Mouse (Mus musculus): Measurements from ENCODE around the gene Birc3. TPM values are rescaled to one million over a fixed set of nuclear protein-coding genes. Genes with fewer than 3 reads are reported as not detected.

Gene Birc3
- total and polyA plus RNA-seq, 3 experiments, result 11.6 to 26.5 TPM; not detected in 1

DNA sequence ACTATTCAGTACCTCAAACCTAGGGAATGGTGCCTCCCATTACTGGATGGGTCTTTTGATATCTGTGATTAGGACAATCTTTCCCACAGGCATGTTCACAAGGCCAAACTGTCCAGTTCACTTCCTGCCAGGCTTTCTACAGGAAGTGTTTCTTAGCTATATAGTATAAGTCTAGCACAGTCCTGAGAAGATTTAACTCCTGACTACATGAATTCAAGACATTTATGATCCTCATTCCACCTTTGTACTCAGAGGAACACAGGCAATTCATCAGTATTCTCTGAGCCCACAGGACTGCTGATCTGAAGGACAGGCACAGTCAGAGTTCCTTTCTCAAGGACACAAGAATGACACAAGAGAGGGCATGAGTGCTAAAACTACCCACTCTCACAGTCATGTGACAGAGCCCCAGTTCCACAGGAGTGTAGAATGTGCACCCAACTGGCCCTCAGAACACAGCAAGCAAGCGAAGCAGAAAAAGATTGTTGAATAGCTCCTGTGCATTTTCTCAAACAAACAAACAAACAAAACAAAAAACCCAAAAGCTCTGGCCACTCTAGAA lies 9.4 kb upstream of the Birc3 start:
- no peak for TF ChIP-seq POLR2AphosphoS2 (IDR thresholded peaks at IDR 0.05; ENCODE audit: low read length)
- no peak for TF ChIP-seq JUND (IDR thresholded peaks at IDR 0.05; ENCODE audit: low read depth, low read length)
- TF ChIP-seq TCF12 (IDR thresholded peaks at IDR 0.05; ENCODE audit: low read depth, low read length), result no peak
- TF ChIP-seq CHD1 (IDR thresholded peaks at IDR 0.05; ENCODE audit: low read depth, low read length), result no peak
- no peak for TF ChIP-seq POLR2A (IDR thresholded peaks at IDR 0.05; ENCODE audit: control insufficient read depth in 1 of 2, insufficient read depth in 1 of 2, low read depth in 1 of 2, low read length in 2 of 2, poor library complexity in 1 of 2)
- TF ChIP-seq ELF1 (IDR thresholded peaks at IDR 0.05; ENCODE audit: low read depth, low read length), result no peak
- TF ChIP-seq NRF1 (IDR thresholded peaks at IDR 0.05; ENCODE audit: insufficient read depth, low read depth, low read length, poor library complexity, severe bottlenecking), result no peak
- no peak for TF ChIP-seq MYB (IDR thresholded peaks at IDR 0.05; ENCODE audit: low read depth, low read length)
- no peak for TF ChIP-seq ZKSCAN1 (IDR thresholded peaks at IDR 0.05; ENCODE audit: low read depth, low read length)
- TF ChIP-seq MAX (IDR thresholded peaks at IDR 0.05; ENCODE audit: low read length), result no peak
- no peak for TF ChIP-seq CTCF (IDR thresholded peaks at IDR 0.05 in 2 of 3, conservative IDR thresholded peaks at IDR 0.05 in 1 of 3; ENCODE audit: control insufficient read depth in 1 of 3, insufficient read depth in 1 of 3, low read depth in 2 of 3, low read length in 3 of 3, poor library complexity in 1 of 3, severe bottlenecking in 1 of 3)
- no peak for TF ChIP-seq ZC3H11A (IDR thresholded peaks at IDR 0.05; ENCODE audit: low read depth, low read length)
- no peak for TF ChIP-seq USF1 (IDR thresholded peaks at IDR 0.05; ENCODE audit: low read depth, low read length)
- no peak for TF ChIP-seq SIN3A (IDR thresholded peaks at IDR 0.05; ENCODE audit: low read length)
- no peak for TF ChIP-seq BHLHE40 (IDR thresholded peaks at IDR 0.05; ENCODE audit: borderline replicate concordance, low read depth, low read length)
- TF ChIP-seq GABPA (IDR thresholded peaks at IDR 0.05; ENCODE audit: low read depth, low read length), result no peak
- Histone ChIP-seq H3K79me2 (ENCODE audit: control insufficient read depth, insufficient read depth, low read length, poor library complexity) (no peaks in the 10 kb centered on the region), H3K36me3 (ENCODE audit: control insufficient read depth in 1 of 2, insufficient read depth in 2 of 2, low read length in 2 of 2) (no peaks in the 10 kb centered on the region), H3K9ac (ENCODE audit: control insufficient read depth, low read depth, low read length, poor library complexity, severe bottlenecking) (no peak overlapping the region), H3K9me3 (replicated peaks; ENCODE audit: insufficient read depth, low read length) (no peaks in the 10 kb centered on the region), H3K27me3 (ENCODE audit: control insufficient read depth in 1 of 2, insufficient read depth in 2 of 2, low read length in 2 of 2) (peaks cover 2 to 4% of the 10 kb centered on the region in 2 experiments; a peak in 2 of 4 replicates), H3K4me1 (ENCODE audit: control insufficient read depth in 1 of 2, insufficient read depth in 2 of 2, low read length in 2 of 2) (no peaks in the 10 kb centered on the region), H3K4me3 (ENCODE audit: control insufficient read depth in 1 of 2, insufficient read depth in 1 of 2, low read depth in 2 of 2, low read length in 2 of 2) (no peak overlapping the region), H3K27ac (ENCODE audit: control insufficient read depth, low read depth, low read length) (no peak overlapping the region)
- no peak for DNase-seq (ENCODE audit: low read depth, low spot score)

DNA sequence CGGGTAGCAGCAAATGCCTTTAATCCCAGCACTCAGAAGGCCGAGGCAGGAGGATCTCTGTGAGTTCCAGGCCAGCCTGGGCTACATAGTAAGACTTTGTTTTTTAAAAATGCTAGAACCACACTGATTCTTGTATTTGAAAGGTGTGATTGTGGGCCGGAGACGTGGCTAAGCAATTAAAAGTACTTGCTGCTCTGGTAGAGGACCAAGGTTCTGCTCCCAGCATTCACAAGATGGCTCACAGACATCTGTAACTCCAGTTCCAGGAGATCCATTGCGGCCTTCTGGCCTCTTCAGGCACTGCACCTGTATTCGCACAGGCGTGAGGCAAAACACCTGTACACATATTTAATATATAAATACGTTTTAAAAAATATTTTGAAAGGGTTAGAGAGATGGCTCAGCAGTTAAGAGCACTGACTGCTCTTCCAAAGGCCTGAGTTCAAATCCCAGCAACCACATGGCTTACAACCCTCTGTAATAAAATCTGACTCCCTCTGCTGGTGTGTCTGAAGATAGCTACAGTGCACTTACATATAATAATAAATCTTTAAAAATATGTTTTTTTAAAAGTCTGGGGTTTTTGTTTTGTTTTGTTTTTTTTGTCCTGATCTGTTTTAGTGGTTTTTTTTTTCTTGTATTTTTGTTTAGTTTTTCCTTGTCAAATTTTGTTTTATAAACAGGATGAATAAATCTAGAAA lies 675 bp upstream of the Birc3 start:
- Histone ChIP-seq H3K79me2 (ENCODE audit: control insufficient read depth, insufficient read depth, low read length, poor library complexity) (peaks cover 8% of the 10 kb centered on the region), H3K9me3 (replicated peaks; ENCODE audit: insufficient read depth, low read length) (no peaks in the 10 kb centered on the region), H3K9ac (ENCODE audit: control insufficient read depth, low read depth, low read length, poor library complexity, severe bottlenecking) (peak overlapping the region; percentile 92), H3K27me3 (ENCODE audit: control insufficient read depth in 1 of 2, insufficient read depth in 2 of 2, low read length in 2 of 2) (0 out of 4 replicates have a peak, but pooled peaks cover 0 to 2% of the 10 kb centered on the region in 2 experiments), H3K4me1 (ENCODE audit: control insufficient read depth in 1 of 2, insufficient read depth in 2 of 2, low read length in 2 of 2) (peaks cover 3 to 23% of the 10 kb centered on the region in 2 experiments), H3K36me3 (ENCODE audit: control insufficient read depth in 1 of 2, insufficient read depth in 2 of 2, low read length in 2 of 2) (peaks cover 0 to 12% of the 10 kb centered on the region in 2 experiments; a peak in 2 of 4 replicates), H3K27ac (ENCODE audit: control insufficient read depth, low read depth, low read length) (peak overlapping the region; percentile 79), H3K4me3 (ENCODE audit: control insufficient read depth in 1 of 2, insufficient read depth in 1 of 2, low read depth in 2 of 2, low read length in 2 of 2) (peak overlapping the region; percentile 85 to 90)
- peak; percentile 72 for DNase-seq (ENCODE audit: low read depth, low spot score)
- TF ChIP-seq ZKSCAN1 (IDR thresholded peaks at IDR 0.05; ENCODE audit: low read depth, low read length) (0 out of 2 replicates have a peak, but pooled peaks have one; percentile 27), MAX (IDR thresholded peaks at IDR 0.05; ENCODE audit: low read length) (0 out of 2 replicates have a peak, but pooled peaks have one; percentile 50), MXI1 (IDR thresholded peaks at IDR 0.05; ENCODE audit: low read depth, low read length) (0 out of 2 replicates have a peak, but pooled peaks have one; percentile 19), SMC3 (IDR thresholded peaks at IDR 0.05; ENCODE audit: low read depth, low read length) (peak; percentile 45), MYC (IDR thresholded peaks at IDR 0.05; ENCODE audit: low read depth, low read length) (peak; percentile 76; the same call in 1 of the 2 replicates), SIN3A (IDR thresholded peaks at IDR 0.05; ENCODE audit: low read length) (0 out of 2 replicates have a peak, but pooled peaks have one; percentile 7), CHD1 (IDR thresholded peaks at IDR 0.05; ENCODE audit: low read depth, low read length) (peak; percentile 43; the same call in 1 of the 2 replicates), RCOR1 (IDR thresholded peaks at IDR 0.05; ENCODE audit: low read depth, low read length) (no peak), CTCF (IDR thresholded peaks at IDR 0.05 in 2 of 3, conservative IDR thresholded peaks at IDR 0.05 in 1 of 3; ENCODE audit: control insufficient read depth in 1 of 3, insufficient read depth in 1 of 3, low read depth in 2 of 3, low read length in 3 of 3, poor library complexity in 1 of 3, severe bottlenecking in 1 of 3) (peak in 2 of 3 experiments; percentile 25 to 45; a peak in 4 of 6 replicates), GATA1 (IDR thresholded peaks at IDR 0.05; ENCODE audit: low read depth, low read length) (no peak), ZNF384 (IDR thresholded peaks at IDR 0.05; ENCODE audit: low read depth, low read length) (0 out of 2 replicates have a peak, but pooled peaks have one; percentile 0), RAD21 (IDR thresholded peaks at IDR 0.05; ENCODE audit: low read depth, low read length) (peak; percentile 13), ZC3H11A (IDR thresholded peaks at IDR 0.05; ENCODE audit: low read depth, low read length) (0 out of 2 replicates have a peak, but pooled peaks have one; percentile 0), MAFK (IDR thresholded peaks at IDR 0.05; ENCODE audit: borderline replicate concordance, low read depth, low read length) (no peak)
